Mouse (Mus musculus): Measurements from ENCODE around the gene Tmx2. TPM values are rescaled to one million over a fixed set of nuclear protein-coding genes. Genes with fewer than 3 reads are reported as not detected.
"Not testable (repeated sequence)": the region's sequence is repeated elsewhere in the genome, so short reads cannot be mapped to it uniquely, and the experiment has no call there.

The Tmx2 gene
- polyA plus RNA-seq (2015; fragmentation: Nextera tagmentation; extraction: Ambion mirVana): 202 and 216 TPM in 2 replicates

DNA sequence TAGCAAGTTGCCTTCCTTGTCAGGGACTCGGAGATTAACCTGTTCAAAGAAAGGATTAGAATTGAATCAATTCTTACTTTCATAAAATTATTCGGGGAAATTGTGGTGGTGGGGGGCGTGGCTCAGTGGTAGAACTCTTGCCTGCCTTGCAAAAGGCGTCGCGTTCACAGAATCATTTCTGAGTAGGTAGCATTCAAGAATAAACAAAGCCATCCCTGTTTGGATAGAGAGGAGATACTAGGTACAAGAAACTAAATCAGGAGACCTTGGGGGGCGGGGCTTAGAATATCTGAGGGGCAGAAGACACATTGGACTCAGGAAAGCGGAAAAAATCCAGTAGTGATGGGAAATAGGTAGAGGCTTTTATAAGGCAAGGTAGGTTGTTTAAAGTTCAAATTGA lies at the start of gene Tmx2:
Gene Tmx2 (minus strand): TSS at position 125 of the 400 bp plus-strand sequence.
- Histone ChIP-seq H3K9me3 (ENCODE audit: low read length) (no peaks in the 10 kb centered on the region), H3K4me1 (ENCODE audit: insufficient read depth, low read length) (peaks cover 21% of the 10 kb centered on the region), H3K4me3 (ENCODE audit: low read length) (peak within 1 kb of the TSS; percentile 97), H3K27me3 (ENCODE audit: insufficient read depth, low read length) (no peaks in the 10 kb centered on the region), H3K9ac (replicated peaks; ENCODE audit: low read length) (peak within 1 kb of the TSS; percentile 92), H3K4me2 (replicated peaks; ENCODE audit: low read depth, low read length) (peak within 1 kb of the TSS; percentile 76), H3K27ac (ENCODE audit: low read length) (peak within 1 kb of the TSS; percentile 72), H3K36me3 (ENCODE audit: insufficient read depth, low read length) (peaks cover 24% of the 10 kb centered on the region)
- WGBS: 17% methylated on average over 8 of the region's 8 CpGs
- no peak for ATAC-seq (ENCODE audit: low FRiP score, low TSS enrichment)

DNA sequence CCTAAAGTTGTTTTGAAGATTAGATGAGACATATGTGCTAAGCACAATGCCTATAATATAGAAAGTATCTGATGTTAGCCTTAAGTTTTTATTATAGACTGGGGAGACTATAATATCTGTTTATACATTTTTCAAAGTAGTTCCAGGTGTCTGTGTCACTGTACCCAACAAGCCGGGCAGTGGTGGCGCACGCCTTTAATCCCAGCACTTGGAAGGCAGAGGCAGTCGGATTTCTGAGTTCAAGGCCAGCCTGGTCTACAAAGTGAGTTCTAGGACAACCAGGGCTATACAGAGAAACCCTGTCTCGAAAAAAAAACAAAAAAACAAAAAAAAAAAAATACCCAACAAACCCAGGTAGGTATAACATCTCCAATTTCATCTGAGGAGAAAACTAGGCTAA lies 49.3 kb upstream of the Tmx2 start:
- H3K9me3 ChIP-seq (ENCODE audit: low read length); H3K9ac ChIP-seq (replicated peaks; ENCODE audit: low read length); H3K27ac ChIP-seq (ENCODE audit: low read length); H3K4me2 ChIP-seq (replicated peaks; ENCODE audit: low read depth, low read length); H3K4me3 ChIP-seq (ENCODE audit: low read length); ATAC-seq (ENCODE audit: low FRiP score, low TSS enrichment); H3K27me3 ChIP-seq (ENCODE audit: insufficient read depth, low read length): not testable (repeated sequence)
- peaks cover 17% of the 10 kb centered on the region for H3K36me3 ChIP-seq (ENCODE audit: insufficient read depth, low read length)
- 83% methylated on average over 5 of the region's 5 CpGs for WGBS
- peaks cover 21% of the 10 kb centered on the region for H3K4me1 ChIP-seq (ENCODE audit: insufficient read depth, low read length)

DNA sequence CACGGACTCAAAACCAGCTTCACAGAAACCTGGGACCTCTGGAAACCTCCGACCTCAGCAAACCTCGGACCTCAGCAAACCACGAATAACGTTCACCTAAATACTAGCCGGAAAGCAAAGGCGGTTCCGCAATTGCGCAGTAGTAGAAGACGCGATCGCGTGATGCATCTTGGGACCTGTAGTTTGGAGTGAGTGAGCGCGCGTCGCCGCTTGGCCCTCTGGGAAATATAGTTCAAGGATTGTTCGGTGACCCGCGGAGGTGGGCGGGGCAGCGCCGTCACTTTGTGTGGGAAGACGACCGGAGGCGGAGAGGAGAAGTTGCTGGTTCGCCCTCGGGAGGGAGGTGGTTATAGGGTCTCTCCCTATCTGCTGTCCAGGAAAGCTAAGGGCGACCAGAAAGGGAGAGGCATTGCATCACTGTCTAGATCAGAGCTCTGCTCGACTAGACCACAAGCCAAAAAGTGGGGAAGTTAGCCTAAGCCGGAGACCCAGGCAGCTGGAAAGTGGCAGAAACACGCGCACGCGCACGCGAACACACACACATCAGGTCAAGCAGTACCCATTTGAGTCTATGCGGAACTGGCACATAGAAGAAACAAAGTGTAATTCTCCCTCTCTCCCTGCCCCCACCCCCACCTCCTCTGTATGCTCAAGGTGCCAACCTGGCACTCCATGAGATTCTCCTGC lies 48.4 kb upstream of the Tmx2 start, which contains the start of gene Clp1:
Gene Clp1 (minus strand): TSS at position 179 of the 687 bp plus-strand sequence.
- under 1% methylated on average over 39 of the region's 39 CpGs for WGBS
- peak within 1 kb of the TSS; percentile 69 for H3K4me3 ChIP-seq (ENCODE audit: low read length)
- no peaks in the 10 kb centered on the region for H3K27me3 ChIP-seq (ENCODE audit: insufficient read depth, low read length)
- H3K9ac ChIP-seq (replicated peaks; ENCODE audit: low read length): peak within 1 kb of the TSS; percentile 69
- H3K9me3 ChIP-seq (ENCODE audit: low read length): no peaks in the 10 kb centered on the region
- H3K27ac ChIP-seq (ENCODE audit: low read length): peak within 1 kb of the TSS; percentile 89
- H3K4me2 ChIP-seq (replicated peaks; ENCODE audit: low read depth, low read length): peak within 1 kb of the TSS; percentile 81
- ATAC-seq (ENCODE audit: low FRiP score, low TSS enrichment): peak; percentile 95
- peaks cover 18% of the 10 kb centered on the region for H3K36me3 ChIP-seq (ENCODE audit: insufficient read depth, low read length)
- peaks cover 21% of the 10 kb centered on the region for H3K4me1 ChIP-seq (ENCODE audit: insufficient read depth, low read length)

DNA sequence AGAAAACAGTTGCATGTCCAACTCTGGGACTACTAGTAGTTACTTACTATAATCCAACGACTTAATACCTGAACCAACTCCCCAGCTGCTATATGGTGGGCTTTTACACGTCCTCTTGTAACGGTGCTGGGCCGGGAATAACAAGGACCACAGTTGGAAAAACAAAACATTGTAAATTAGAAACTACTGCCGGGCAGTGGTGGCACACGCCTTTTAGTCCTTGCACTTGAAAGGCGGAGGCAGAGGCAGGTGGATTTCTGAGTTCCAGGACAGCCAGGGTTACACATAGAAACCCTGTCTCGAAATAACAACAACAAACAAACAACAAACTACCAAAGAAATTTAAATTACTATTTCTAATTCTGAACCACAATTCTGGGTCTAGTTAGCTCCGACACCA lies 47.8 kb upstream of the Tmx2 start:
- H3K27ac ChIP-seq (ENCODE audit: low read length): no peak overlapping the region

DNA sequence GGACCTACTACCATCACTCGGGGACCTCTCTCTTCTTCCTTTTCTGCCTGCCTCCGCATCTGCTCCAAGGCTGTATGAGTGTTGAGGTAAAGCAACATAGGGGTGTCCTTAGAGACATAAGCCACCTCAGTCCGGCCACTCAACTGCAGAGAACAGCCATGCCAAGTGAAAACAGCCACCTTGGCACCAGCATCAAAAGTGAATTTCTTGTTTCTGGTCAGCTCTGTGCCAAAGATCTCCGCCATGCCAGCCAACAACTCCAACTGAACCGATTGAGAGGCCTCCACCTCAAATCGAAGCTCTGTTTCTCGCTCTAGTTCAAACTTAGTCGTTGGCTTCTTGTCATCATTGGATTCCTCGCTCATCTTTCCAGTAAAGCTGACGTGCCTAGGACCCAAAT lies 46.8 kb upstream of the Tmx2 start:
- Histone ChIP-seq H3K4me1 (ENCODE audit: insufficient read depth, low read length) (peaks cover 21% of the 10 kb centered on the region), H3K27ac (ENCODE audit: low read length) (no peak overlapping the region), H3K9ac (replicated peaks; ENCODE audit: low read length) (no peak overlapping the region), H3K4me3 (ENCODE audit: low read length) (no peak overlapping the region), H3K27me3 (ENCODE audit: insufficient read depth, low read length) (no peaks in the 10 kb centered on the region), H3K4me2 (replicated peaks; ENCODE audit: low read depth, low read length) (no peak overlapping the region), H3K9me3 (ENCODE audit: low read length) (no peaks in the 10 kb centered on the region), H3K36me3 (ENCODE audit: insufficient read depth, low read length) (peaks cover 24% of the 10 kb centered on the region)
- WGBS: 92% methylated on average over 10 of the region's 10 CpGs
- ATAC-seq (ENCODE audit: low FRiP score, low TSS enrichment): no peak

More for the DNA sequence above, 47.8 kb upstream of the Tmx2 start:
- H3K4me1 ChIP-seq (ENCODE audit: insufficient read depth, low read length): peaks cover 21% of the 10 kb centered on the region
- H3K9ac ChIP-seq (replicated peaks; ENCODE audit: low read length): peak overlapping the region; percentile 69
- 2% methylated on average over 9 of the region's 9 CpGs for WGBS
- H3K27me3 ChIP-seq (ENCODE audit: insufficient read depth, low read length): no peaks in the 10 kb centered on the region
- H3K36me3 ChIP-seq (ENCODE audit: insufficient read depth, low read length): peaks cover 18% of the 10 kb centered on the region
- ATAC-seq (ENCODE audit: low FRiP score, low TSS enrichment): peak; percentile 32; the same call in 1 of the 2 replicates
- no peaks in the 10 kb centered on the region for H3K9me3 ChIP-seq (ENCODE audit: low read length)
- H3K4me3 ChIP-seq (ENCODE audit: low read length): peak overlapping the region; percentile 69
- peak overlapping the region; percentile 81 for H3K4me2 ChIP-seq (replicated peaks; ENCODE audit: low read depth, low read length)

DNA sequence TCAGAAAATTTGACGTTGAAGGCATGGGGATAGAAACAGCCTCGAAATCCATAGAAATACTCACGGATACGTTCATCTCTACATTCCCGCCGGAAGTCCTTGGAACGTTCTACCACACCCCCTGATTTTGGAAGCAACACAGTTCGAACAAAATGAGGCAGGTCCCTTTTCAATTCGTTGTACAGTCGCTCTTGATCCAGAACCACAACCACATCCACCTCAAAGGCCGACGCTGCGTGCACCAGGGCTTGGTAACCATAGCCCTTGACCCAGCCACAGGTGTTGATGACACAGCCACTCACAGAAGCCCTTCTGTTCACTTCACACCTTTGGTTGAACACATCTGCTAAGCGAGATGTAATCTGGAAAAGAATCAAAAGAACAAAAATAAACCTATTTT lies 44.9 kb upstream of the Tmx2 start:
- H3K4me1 ChIP-seq (ENCODE audit: insufficient read depth, low read length): peaks cover 21% of the 10 kb centered on the region
- no peak for ATAC-seq (ENCODE audit: low FRiP score, low TSS enrichment)
- no peaks in the 10 kb centered on the region for H3K9me3 ChIP-seq (ENCODE audit: low read length)
- H3K9ac ChIP-seq (replicated peaks; ENCODE audit: low read length): no peak overlapping the region
- 96% methylated on average over 14 of the region's 14 CpGs for WGBS
- H3K4me2 ChIP-seq (replicated peaks; ENCODE audit: low read depth, low read length): no peak overlapping the region
- no peak overlapping the region for H3K27ac ChIP-seq (ENCODE audit: low read length)
- H3K36me3 ChIP-seq (ENCODE audit: insufficient read depth, low read length): peaks cover 24% of the 10 kb centered on the region
- H3K27me3 ChIP-seq (ENCODE audit: insufficient read depth, low read length): no peaks in the 10 kb centered on the region
- no peak overlapping the region for H3K4me3 ChIP-seq (ENCODE audit: low read length)

DNA sequence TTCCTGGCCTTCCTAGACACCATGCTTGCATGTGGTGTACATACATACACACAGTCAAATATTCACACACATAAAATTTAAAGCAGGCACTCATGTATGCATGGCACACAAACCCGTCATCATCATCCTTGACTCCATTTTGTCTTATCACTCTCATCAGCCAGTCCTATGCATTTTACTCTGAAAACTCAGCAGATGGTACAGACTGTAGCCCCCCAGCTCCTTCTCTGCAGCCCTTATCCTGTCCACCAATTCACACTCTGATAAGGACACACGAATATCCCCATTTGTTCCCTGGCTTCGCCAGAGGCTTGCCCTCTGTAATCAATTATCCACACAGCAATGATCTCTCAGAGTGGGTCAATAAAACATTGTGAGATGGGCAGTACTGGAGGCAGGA lies 42.2 kb upstream of the Tmx2 start:
- H3K27ac ChIP-seq (ENCODE audit: low read length): no peak overlapping the region
- no peak overlapping the region for H3K9ac ChIP-seq (replicated peaks; ENCODE audit: low read length)
- H3K36me3 ChIP-seq (ENCODE audit: insufficient read depth, low read length): peaks cover 24% of the 10 kb centered on the region
- no peak overlapping the region for H3K4me3 ChIP-seq (ENCODE audit: low read length)
- ATAC-seq (ENCODE audit: low FRiP score, low TSS enrichment): no peak
- H3K9me3 ChIP-seq (ENCODE audit: low read length): no peaks in the 10 kb centered on the region
- peaks cover 15% of the 10 kb centered on the region for H3K4me1 ChIP-seq (ENCODE audit: insufficient read depth, low read length)
- 77% methylated on average over 3 of the region's 3 CpGs for WGBS
- no peaks in the 10 kb centered on the region for H3K27me3 ChIP-seq (ENCODE audit: insufficient read depth, low read length)
- H3K4me2 ChIP-seq (replicated peaks; ENCODE audit: low read depth, low read length): no peak overlapping the region

DNA sequence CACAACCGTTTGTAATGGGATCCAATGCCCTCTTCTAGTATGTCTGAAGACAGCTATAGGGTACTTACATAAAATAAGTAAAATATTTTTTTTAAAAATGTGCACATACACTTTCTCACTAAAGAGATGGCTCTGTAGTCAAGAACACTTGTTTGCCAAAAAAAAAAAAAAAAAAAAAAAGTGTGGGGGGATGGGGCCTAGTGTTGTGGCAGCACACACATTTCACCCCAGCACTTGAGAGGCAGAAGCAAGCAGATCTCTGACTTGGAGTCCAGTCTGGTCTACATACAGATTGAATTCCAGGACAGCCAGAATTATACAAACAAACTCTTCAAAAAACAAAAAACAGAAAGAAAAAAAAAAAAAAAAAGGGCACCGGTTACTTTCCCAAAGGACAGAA lies 41.8 kb upstream of the Tmx2 start:
- Histone ChIP-seq H3K9me3 (ENCODE audit: low read length) (no peaks in the 10 kb centered on the region), H3K9ac (replicated peaks; ENCODE audit: low read length) (no peak overlapping the region), H3K4me1 (ENCODE audit: insufficient read depth, low read length) (peaks cover 11% of the 10 kb centered on the region), H3K36me3 (ENCODE audit: insufficient read depth, low read length) (peaks cover 22% of the 10 kb centered on the region), H3K27me3 (ENCODE audit: insufficient read depth, low read length) (no peaks in the 10 kb centered on the region), H3K4me2 (replicated peaks; ENCODE audit: low read depth, low read length) (no peak overlapping the region), H3K27ac (ENCODE audit: low read length) (no peak overlapping the region), H3K4me3 (ENCODE audit: low read length) (no peak overlapping the region)
- no peak for ATAC-seq (ENCODE audit: low FRiP score, low TSS enrichment)
- WGBS: 89% methylated on average over 2 of the region's 2 CpGs

DNA sequence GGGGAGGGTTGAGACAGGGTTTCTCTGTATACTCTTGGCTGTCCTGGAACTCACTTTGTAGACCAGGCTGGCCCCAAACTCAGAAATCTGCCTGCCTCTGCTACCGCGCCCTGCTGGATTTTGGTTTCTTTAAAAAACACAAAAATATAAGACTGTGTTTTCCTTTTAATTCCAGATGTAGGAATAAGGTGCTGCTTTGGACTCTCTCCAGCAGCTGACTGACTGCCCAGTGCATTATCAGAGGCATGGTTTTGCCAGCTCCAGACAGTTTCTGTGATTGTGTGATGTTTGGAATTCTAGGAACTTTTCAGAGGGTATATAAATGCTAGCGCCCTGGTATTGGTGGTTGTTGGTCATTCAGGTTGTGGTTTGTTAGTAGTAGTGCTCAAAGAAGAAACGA lies 38.4 kb upstream of the Tmx2 start:
- no peak overlapping the region for H3K27ac ChIP-seq (ENCODE audit: low read length)
- no peak overlapping the region for H3K4me3 ChIP-seq (ENCODE audit: low read length)
- H3K27me3 ChIP-seq (ENCODE audit: insufficient read depth, low read length): no peaks in the 10 kb centered on the region
- H3K9ac ChIP-seq (replicated peaks; ENCODE audit: low read length): no peak overlapping the region
- H3K4me1 ChIP-seq (ENCODE audit: insufficient read depth, low read length): peaks cover 10% of the 10 kb centered on the region
- H3K9me3 ChIP-seq (ENCODE audit: low read length): no peaks in the 10 kb centered on the region
- WGBS: 90% methylated on average over 4 of the region's 4 CpGs
- 0 out of 2 replicates have a peak, but pooled peaks cover 6% of the 10 kb centered on the region for H3K36me3 ChIP-seq (ENCODE audit: insufficient read depth, low read length)
- no peak for ATAC-seq (ENCODE audit: low FRiP score, low TSS enrichment)
- H3K4me2 ChIP-seq (replicated peaks; ENCODE audit: low read depth, low read length): no peak overlapping the region

Data from kidney, embryonic 16.5 days (tissue).